Mouse (Mus musculus) liver, adult 2 months (tissue): ENCODE data around the gene Polh. TPM values are rescaled to one million over a fixed set of nuclear protein-coding genes. Genes with fewer than 3 reads are reported as not detected.

Source experiments
- DNase-seq: peaks from one replicate; pipeline ENCODE4 v3.0.0-alpha.2; 2011; ENCODE audit warnings: low read depth, low spot score; ENCODE audit errors: extremely low read depth
- H3K27ac ChIP-seq: fragments of 200-500 bp; replicated peaks from 2 replicates; pipeline ENCODE4 v1.5.1; 2012; ENCODE audit warnings: low read depth, mild to moderate bottlenecking, control low read depth, inconsistent platforms, low read length; ENCODE audit not compliant: insufficient read depth
- H3K27me3 ChIP-seq: fragments of 200-500 bp; 2 replicates; pipeline ENCODE4 v1.6.1; 2012; ENCODE audit warnings: mild to moderate bottlenecking, moderate library complexity, low read length, inconsistent platforms; ENCODE audit not compliant: control insufficient read depth, insufficient read depth
- H3K36me3 ChIP-seq: fragments of 200-500 bp; 2 replicates; pipeline ENCODE4 v1.6.1; 2012; ENCODE audit warnings: low read length, inconsistent platforms; ENCODE audit not compliant: control insufficient read depth, insufficient read depth
- H3K4me1 ChIP-seq: fragments of 200-500 bp; 2 replicates; pipeline ENCODE4 v1.6.1; 2011; ENCODE audit warnings: low read length; ENCODE audit not compliant: control insufficient read depth, insufficient read depth
- H3K4me3 ChIP-seq: fragments of 200-500 bp; 2 replicates; pipeline ENCODE4 v1.5.1; 2011; ENCODE audit warnings: low read depth, mild to moderate bottlenecking, control low read depth, low read length, moderate library complexity; ENCODE audit not compliant: insufficient read depth
- H3K79me2 ChIP-seq: fragments of 200-500 bp; 2 replicates; pipeline ENCODE4 v1.6.1; 2012; ENCODE audit warnings: inconsistent platforms, mild to moderate bottlenecking, low read length, moderate library complexity; ENCODE audit not compliant: control insufficient read depth, insufficient read depth
- H3K9ac ChIP-seq: fragments of 200-500 bp; 2 replicates; pipeline ENCODE4 v1.6.1; 2012; ENCODE audit warnings: low read depth, mild to moderate bottlenecking, control low read depth, inconsistent platforms, low read length
- CTCF ChIP-seq: fragments of 200-500 bp; IDR thresholded peaks from 2 replicates; pipeline ENCODE4 v1.5.1; 2011; ENCODE audit warnings: low read depth, low read length, control low read depth
- POLR2A ChIP-seq: fragments of 200-500 bp; IDR thresholded peaks from 2 replicates; pipeline ENCODE4 v1.6.1; 2011; ENCODE audit warnings: low read length, control low read depth; ENCODE audit not compliant: insufficient read depth; ENCODE audit errors: extremely low read depth
- WGBS: fragments of 180-500 bp; shearing (Covaris S2); methylation state at CpG from one replicate; pipeline ENCODE4 v1.1.7; 2018; 5-methylcytosine and 5-hydroxymethylcytosine counted together
- polyA plus RNA-seq: library from polyadenylated mRNA; depleted of rRNA; stranded (reverse); fragments of >200 nt; gene quantifications from 2 replicates; pipeline ENCODE4 v1.2.3, GENCODE M21; 2012
- total RNA-seq: library from RNA; depleted of rRNA; stranded (reverse); fragments of >200 nt; gene quantifications from 2 replicates; pipeline ENCODE4 v1.2.3, GENCODE M21; 2014

Gene Polh
- total and polyA plus RNA-seq, 2 experiments = 2.4 to 5.3 TPM

GRCm38 (mm10) chr17:46243624-46244023 is 41.2 kb upstream of the Polh start:
- Histone ChIP-seq H3K79me2 (peaks cover 7% of the 10 kb centered on the region; the same call in 1 of the 2 replicates), H3K36me3 (peaks cover 16% of the 10 kb centered on the region; the same call in 1 of the 2 replicates), H3K4me3 (no peak overlapping the region), H3K27ac (no peak overlapping the region), H3K4me1 (peaks cover 7% of the 10 kb centered on the region), H3K9ac (no peak overlapping the region), H3K27me3 (no peaks in the 10 kb centered on the region)
- 51% methylated on average over 2 of the region's 2 CpGs for WGBS
- no peak for DNase-seq
- no peak for TF ChIP-seq CTCF
- TF ChIP-seq POLR2A = no peak

- no peaks in the 10 kb centered on the region for H3K27me3 ChIP-seq
- peaks cover 5% of the 10 kb centered on the region for H3K4me1 ChIP-seq
- H3K4me3 ChIP-seq = no peak overlapping the region
- H3K27ac ChIP-seq = no peak overlapping the region
- H3K36me3 ChIP-seq = peaks cover 16% of the 10 kb centered on the region; the same call in 1 of the 2 replicates
- TF ChIP-seq POLR2A (no peak), CTCF (no peak)
- H3K9ac ChIP-seq = no peak overlapping the region
- no peak for DNase-seq
- peaks cover 4% of the 10 kb centered on the region; the same call in 1 of the 2 replicates for H3K79me2 ChIP-seq
- 81% methylated on average over 4 of the region's 4 CpGs for WGBS
These were observed 40.5 kb upstream of the Polh start for GRCm38 (mm10) chr17:46242993-46243392.

GRCm38 (mm10) chr17:46242274-46242673 is 39.8 kb upstream of the Polh start:
- Histone ChIP-seq H3K27ac (no peak overlapping the region), H3K4me3 (no peak overlapping the region), H3K79me2 (no peaks in the 10 kb centered on the region), H3K36me3 (peaks cover 18% of the 10 kb centered on the region; the same call in 1 of the 2 replicates), H3K27me3 (no peaks in the 10 kb centered on the region), H3K9ac (no peak overlapping the region), H3K4me1 (peaks cover 5% of the 10 kb centered on the region)
- 87% methylated on average over 13 of the region's 13 CpGs for WGBS
- no peak for TF ChIP-seq CTCF
- no peak for TF ChIP-seq POLR2A
- DNase-seq = no peak

GRCm38 (mm10) chr17:46241471-46241870 is 39.0 kb upstream of the Polh start:
- Histone ChIP-seq H3K4me1 (no peaks in the 10 kb centered on the region), H3K4me3 (no peak overlapping the region), H3K27me3 (no peaks in the 10 kb centered on the region), H3K79me2 (no peaks in the 10 kb centered on the region), H3K9ac (no peak overlapping the region), H3K27ac (no peak overlapping the region), H3K36me3 (peaks cover 26% of the 10 kb centered on the region)
- DNase-seq = no peak
- WGBS = 80% methylated on average over 11 of the region's 11 CpGs
- TF ChIP-seq CTCF (no peak), POLR2A (no peak)

- H3K36me3 ChIP-seq = peaks cover 32% of the 10 kb centered on the region
- H3K4me1 ChIP-seq = no peaks in the 10 kb centered on the region
- no peak overlapping the region for H3K4me3 ChIP-seq
- no peaks in the 10 kb centered on the region for H3K79me2 ChIP-seq
- H3K27me3 ChIP-seq = no peaks in the 10 kb centered on the region
- no peak for DNase-seq
- no peak overlapping the region for H3K27ac ChIP-seq
- WGBS = 92% methylated on average over 15 of the region's 15 CpGs
- H3K9ac ChIP-seq = no peak overlapping the region
- TF ChIP-seq CTCF = no peak
These were observed 37.2 kb upstream of the Polh start for GRCm38 (mm10) chr17:46239516-46240114.

GRCm38 (mm10) chr17:46237480-46237879 is 35.0 kb upstream of the Polh start:
- DNase-seq = no peak
- H3K27me3 ChIP-seq = no peaks in the 10 kb centered on the region
- H3K27ac ChIP-seq = no peak overlapping the region
- 77% methylated on average over 5 of the region's 5 CpGs for WGBS
- no peak overlapping the region for H3K9ac ChIP-seq
- peaks cover 42% of the 10 kb centered on the region for H3K36me3 ChIP-seq
- H3K79me2 ChIP-seq = no peaks in the 10 kb centered on the region
- no peak overlapping the region for H3K4me3 ChIP-seq
- TF ChIP-seq POLR2A = no peak
- TF ChIP-seq CTCF = no peak
- H3K4me1 ChIP-seq = no peaks in the 10 kb centered on the region
